Mouse (Mus musculus): ENCODE results near the gene Gm9844. TPM values are rescaled to one million over a fixed set of nuclear protein-coding genes. Genes with fewer than 3 reads are reported as not detected.
A peak's percentile ranks its signal among the peaks of the same experiment; 100 is the strongest.

The Gm9844 gene
- polyA plus RNA-seq, 1 experiment, result 23.1 TPM

GRCm38 (mm10) chr7:24907211-24907748, 45.3 kb downstream of the Gm9844 start:
- no peaks in the 10 kb centered on the region for H3K27me3 ChIP-seq (replicated peaks)
- H3K36me3 ChIP-seq (replicated peaks; ENCODE audit: low read length), result peaks cover 68% of the 10 kb centered on the region
- peak overlapping the region; percentile 18 for H3K4me3 ChIP-seq (replicated peaks)

More at GRCm38 (mm10) chr7:24907211-24907748, 45.3 kb downstream of the Gm9844 start:
- TF ChIP-seq GATA1 (IDR thresholded peaks at IDR 0.05; ENCODE audit: borderline replicate concordance, low read length) (no peak), FLI1 (IDR thresholded peaks at IDR 0.05; ENCODE audit: low read length) (no peak)
- Histone ChIP-seq H3K9me3 (no peaks in the 10 kb centered on the region), H3K4me1 (peaks cover 54% of the 10 kb centered on the region)

Other genes starting within 250 kb of the Gm9844 start
- not detected in 2 replicates for gene Lypd3, start 225.7 kb upstream of the Gm9844 start, polyA plus RNA-seq (2012; ENCODE audit: insufficient read depth, low replicate concordance)
- gene Tex101, start 185.5 kb upstream of the Gm9844 start, polyA plus RNA-seq (2012; ENCODE audit: insufficient read depth, low replicate concordance), result not detected in 2 replicates
- gene BC049730, start 153.0 kb upstream of the Gm9844 start, polyA plus RNA-seq (2012; ENCODE audit: insufficient read depth, low replicate concordance), result not detected in 2 replicates
- gene Gm4763, start 135.3 kb upstream of the Gm9844 start, polyA plus RNA-seq (2012; ENCODE audit: insufficient read depth, low replicate concordance), result not detected in 2 replicates
- gene Cd177, start 101.9 kb upstream of the Gm9844 start, polyA plus RNA-seq (2012; ENCODE audit: insufficient read depth, low replicate concordance), result 0.27 TPM in 1 of 2 replicates, not detected in the other
- 0.35 TPM in 1 of 2 replicates, not detected in the other for gene Ceacam10, start 85.0 kb upstream of the Gm9844 start, polyA plus RNA-seq (2012; ENCODE audit: insufficient read depth, low replicate concordance)
- gene Lypd4, start 7.7 kb downstream of the Gm9844 start, polyA plus RNA-seq (2012; ENCODE audit: insufficient read depth, low replicate concordance), result not detected in 2 replicates
- not detected in 2 replicates for gene Dmrtc2, start 7.8 kb downstream of the Gm9844 start, polyA plus RNA-seq (2012; ENCODE audit: insufficient read depth, low replicate concordance)
- gene Rps19, start 22.2 kb downstream of the Gm9844 start, polyA plus RNA-seq (2012; ENCODE audit: insufficient read depth, low replicate concordance), result 171 and 2,463 TPM in 2 replicates
- gene Cd79a, start 35.2 kb downstream of the Gm9844 start, polyA plus RNA-seq (2012; ENCODE audit: insufficient read depth, low replicate concordance), result 0.50 TPM in 1 of 2 replicates, not detected in the other
- gene Arhgef1, start 40.7 kb downstream of the Gm9844 start, polyA plus RNA-seq (2012; ENCODE audit: insufficient read depth, low replicate concordance), result 136 and 219 TPM in 2 replicates
- 0.37 TPM in 1 of 2 replicates, not detected in the other for gene Gm4881, start 82.3 kb downstream of the Gm9844 start, polyA plus RNA-seq (2012; ENCODE audit: insufficient read depth, low replicate concordance)
- gene Rabac1, start 110.5 kb downstream of the Gm9844 start, polyA plus RNA-seq (2012; ENCODE audit: insufficient read depth, low replicate concordance), result 475 and 509 TPM in 2 replicates
- 7.5 and 25.7 TPM in 2 replicates for gene Atp1a3, start 143.7 kb downstream of the Gm9844 start, polyA plus RNA-seq (2012; ENCODE audit: insufficient read depth, low replicate concordance)
- gene Grik5, start 210.1 kb downstream of the Gm9844 start, polyA plus RNA-seq (2012; ENCODE audit: insufficient read depth, low replicate concordance), result 6.5 and 20.1 TPM in 2 replicates
- 21.6 and 42.6 TPM in 2 replicates for gene Zfp574, start 210.4 kb downstream of the Gm9844 start, polyA plus RNA-seq (2012; ENCODE audit: insufficient read depth, low replicate concordance)

All from megakaryocyte, embryonic 14.5 days (primary cell).